Comparison of ENCODE assay signal across 29 mouse cellular contexts in genomic region chr2:129192392-129193150, GRCm38 (mm10). TPM values are rescaled to one million over a fixed set of nuclear protein-coding genes. Genes with fewer than 3 reads are reported as not detected.
A peak's percentile ranks its signal among the peaks of the same experiment; 100 is the strongest.
DNase-seq lines count a peak whose midpoint lies in the region; ATAC-seq lines count a peak whose summit lies in the region.
"Had no signal": no experiment of that assay in that cellular context is flagged by ENCODE, and none has a peak within 500 bp of the region (broad histone marks: within the 10 kb centered on the region; RNA-seq: fewer than 3 reads in every experiment).

No protein-coding gene starts in this region.

- no peak for ATAC-seq in hindbrain, embryonic 11.5 days (ENCODE audit: low FRiP score)
- ATAC-seq in hindbrain, embryonic 12.5 days (ENCODE audit: low FRiP score), result no peak
- ATAC-seq: forebrain, embryonic 16.5 days; hindbrain, postnatal 0 days; intestine, embryonic 15.5 days; midbrain, embryonic 15.5 days had no signal

- no peak overlapping the region for H3K4me2 ChIP-seq in hindbrain, embryonic 11.5 days (replicated peaks; ENCODE audit: low read depth, low read length)
- no peak overlapping the region for H3K4me2 ChIP-seq in hindbrain, embryonic 12.5 days (replicated peaks)
- H3K4me2 ChIP-seq: embryonic facial prominence, embryonic 13.5 days; intestine, embryonic 15.5 days; midbrain, embryonic 15.5 days; neural tube, embryonic 12.5 days had no signal

- WGBS in hindbrain, embryonic 11.5 days, result 83% methylated on average over 7 of the region's 7 CpGs
- WGBS in hindbrain, embryonic 12.5 days, result 83% methylated on average over 7 of the region's 7 CpGs

- H3K9me3 ChIP-seq in hindbrain, embryonic 11.5 days (ENCODE audit: control insufficient read depth, low read length), result no peaks in the 10 kb centered on the region
- no peaks in the 10 kb centered on the region for H3K9me3 ChIP-seq in hindbrain, embryonic 12.5 days (replicated peaks)
- H3K9me3 ChIP-seq: intestine, embryonic 15.5 days; midbrain, embryonic 10.5 days; midbrain, embryonic 15.5 days; neural tube, embryonic 12.5 days had no signal

- no peaks in the 10 kb centered on the region for H3K36me3 ChIP-seq in hindbrain, embryonic 11.5 days (ENCODE audit: control insufficient read depth, insufficient read depth, low read length)
- H3K36me3 ChIP-seq in hindbrain, embryonic 12.5 days, result no peaks in the 10 kb centered on the region
- H3K36me3 ChIP-seq: embryonic facial prominence, embryonic 13.5 days; intestine, embryonic 15.5 days; midbrain, embryonic 10.5 days; midbrain, embryonic 15.5 days; neural tube, embryonic 12.5 days had no signal

- H3K4me3 ChIP-seq in hindbrain, embryonic 11.5 days (ENCODE audit: low read depth, low read length), result no peak overlapping the region
- no peak overlapping the region for H3K4me3 ChIP-seq in hindbrain, embryonic 12.5 days
- H3K4me3 ChIP-seq: embryonic facial prominence, embryonic 13.5 days; erythroblast, embryonic 14.5 days; hindbrain, embryonic 10.5 days; intestine, embryonic 15.5 days; midbrain, embryonic 10.5 days; midbrain, embryonic 15.5 days; neural tube, embryonic 12.5 days had no signal

- DNase-seq in layer of hippocampus, adult 9-11 months, result peak; percentile 25
- no peak for DNase-seq in layer of hippocampus, postnatal 25 days (ENCODE audit: extremely low spot score in 1 of 2, low spot score in 1 of 2)
- DNase-seq in right cerebral cortex, adult 2 months (ENCODE audit: low spot score in 2 of 2), result peak; percentile 49 to 51
- no peak for DNase-seq in right cerebral cortex, postnatal 14 days
- DNase-seq in brain, adult 2 months (ENCODE audit: low read depth, low spot score), result peak; percentile 79
- no peak for DNase-seq in hindbrain, embryonic 11.5 days (ENCODE audit: low spot score)
- DNase-seq: adrenal gland, postnatal 10 days; cerebellum, adult 11 months; cerebellum, adult 9-11 months; gastrocnemius, postnatal 10 days; heart, postnatal 14 days; kidney, adult 8-10 months; kidney, postnatal 14 days; liver; lung, adult 2 months; lung, postnatal 10 days; thymus, postnatal 4 days had no signal

- H3K4me1 ChIP-seq in hindbrain, embryonic 11.5 days (replicated peaks; ENCODE audit: control insufficient read depth, insufficient read depth, low read length), result no peaks in the 10 kb centered on the region
- no peaks in the 10 kb centered on the region for H3K4me1 ChIP-seq in hindbrain, embryonic 12.5 days
- H3K4me1 ChIP-seq: intestine, embryonic 15.5 days; neural tube, embryonic 12.5 days had no signal

- no peak overlapping the region for H3K9ac ChIP-seq in hindbrain, embryonic 11.5 days (ENCODE audit: low read depth, low read length)
- H3K9ac ChIP-seq in hindbrain, embryonic 12.5 days, result no peak overlapping the region
- H3K9ac ChIP-seq: embryonic facial prominence, embryonic 13.5 days; intestine, embryonic 15.5 days; liver, embryonic 14.5 days; midbrain, embryonic 15.5 days; neural tube, embryonic 12.5 days had no signal

- H3K27ac ChIP-seq in hindbrain, embryonic 11.5 days (ENCODE audit: low read depth, low read length), result no peak overlapping the region
- H3K27ac ChIP-seq in hindbrain, embryonic 12.5 days, result no peak overlapping the region
- H3K27ac ChIP-seq: embryonic facial prominence, embryonic 13.5 days; hindbrain, embryonic 10.5 days; hindbrain, postnatal 0 days; intestine, embryonic 15.5 days; liver, embryonic 14.5 days; macrophage; midbrain, embryonic 10.5 days; midbrain, embryonic 15.5 days; neural tube, embryonic 12.5 days had no signal

- H3K27me3 ChIP-seq in hindbrain, embryonic 11.5 days (ENCODE audit: control insufficient read depth, insufficient read depth, low read length), result no peaks in the 10 kb centered on the region
- no peaks in the 10 kb centered on the region for H3K27me3 ChIP-seq in hindbrain, embryonic 12.5 days
- H3K27me3 ChIP-seq: embryonic facial prominence, embryonic 13.5 days; intestine, embryonic 15.5 days; midbrain, embryonic 15.5 days; neural tube, embryonic 12.5 days had no signal

RNA-seq across cellular contexts. Expression of gene Slc20a1, which starts 6.0 kb away (rescaled TPM):
- 100 to 1,000 TPM in 1 of 2 experiments, 10 to 100 TPM in 1; 97.2 to 112 TPM for total RNA-seq in layer of hippocampus, postnatal 25 days (2021)
- 50.3 and 59.9 TPM in 2 replicates for polyA plus RNA-seq in hindbrain, embryonic 11.5 days (2014; fragmentation: Nextera tagmentation; extraction: Ambion mirVana)
- polyA plus RNA-seq in hindbrain, embryonic 12.5 days (2016; fragmentation: Nextera tagmentation; extraction: Ambion mirVana), result 49.3 and 53.1 TPM in 2 replicates

Comparison
In these comparisons a context has a peak if more than half of its experiments do, and no peak if none do; other contexts are left out.
1. DNase-seq: peak in layer of hippocampus, adult 9-11 months (single experiment), right cerebral cortex, adult 2 months (2 of 2) and brain, adult 2 months (single experiment); none in layer of hippocampus, postnatal 25 days (0 of 2), right cerebral cortex, postnatal 14 days (single experiment) and hindbrain, embryonic 11.5 days (single experiment).